Mouse (Mus musculus) heart, postnatal 10 days (tissue): Measurements from ENCODE around the gene Lgi2. TPM values are rescaled to one million over a fixed set of nuclear protein-coding genes. Genes with fewer than 3 reads are reported as not detected.
A peak's percentile ranks its signal among the peaks of the same experiment; 100 is the strongest.

ENCODE experiments used
- DNase-seq, 2 experiments: peaks; one replicate each; pipeline ENCODE4 v3.0.0; 2021
- intact Hi-C: fragments of 180-260 bp; cut with DNase I; formaldehyde crosslinking; loops from one replicate; pipeline ENCODE4 v1.15.1; 2025
- total RNA-seq, 2 experiments: library from RNA; stranded (reverse); gene quantifications; 2 replicates each; pipeline ENCODE4 v1.2.3; 2021

Lgi2 gene
- total RNA-seq, 2 experiments from 2014 or later, result 1.3 to 1.4 TPM

DNA sequence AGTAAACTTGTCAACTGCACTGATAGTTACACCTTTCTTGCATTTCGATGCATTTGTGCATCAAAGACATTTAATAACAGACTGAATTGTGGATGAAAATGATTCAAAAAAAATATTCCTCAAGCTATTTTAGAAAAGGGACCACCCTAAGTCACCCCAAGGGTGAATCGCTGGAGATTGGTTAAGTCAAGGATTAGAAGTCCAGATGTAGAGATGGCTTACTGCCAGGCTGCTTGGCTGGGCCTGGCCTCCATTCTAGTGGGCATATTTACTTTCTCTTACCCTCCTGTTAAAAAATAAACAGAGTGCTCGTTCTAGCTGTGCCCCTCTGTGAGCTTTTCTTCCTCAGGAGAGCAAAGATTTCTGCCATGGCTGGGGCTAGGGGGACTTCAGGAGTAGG, 26.1 kb downstream of the Lgi2 start:
- DNase-seq, result no peak
- intact Hi-C loops, result no loop called here

DNA sequence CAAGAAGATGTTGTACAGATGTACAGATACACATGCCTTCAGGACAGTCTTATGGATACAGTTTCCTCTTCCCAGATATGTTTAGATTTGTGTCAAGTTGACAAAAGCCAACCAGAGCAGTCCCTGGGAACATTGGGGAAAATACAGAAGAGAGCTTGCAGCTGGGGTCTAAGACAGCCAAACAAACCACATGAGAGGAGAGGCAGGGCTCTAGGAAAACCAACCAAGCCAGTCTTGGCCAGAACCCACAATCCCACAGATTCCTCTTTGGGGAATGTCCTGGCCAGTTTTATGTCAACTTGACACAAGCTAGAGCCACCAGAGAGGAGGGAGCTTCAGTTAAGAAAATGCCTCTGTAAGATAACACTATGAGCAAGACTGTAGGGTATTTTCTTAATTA, 26.8 kb downstream of the Lgi2 start:
- peak; percentile 47 to 49 for DNase-seq
- intact Hi-C loops, result no loop called here

DNA sequence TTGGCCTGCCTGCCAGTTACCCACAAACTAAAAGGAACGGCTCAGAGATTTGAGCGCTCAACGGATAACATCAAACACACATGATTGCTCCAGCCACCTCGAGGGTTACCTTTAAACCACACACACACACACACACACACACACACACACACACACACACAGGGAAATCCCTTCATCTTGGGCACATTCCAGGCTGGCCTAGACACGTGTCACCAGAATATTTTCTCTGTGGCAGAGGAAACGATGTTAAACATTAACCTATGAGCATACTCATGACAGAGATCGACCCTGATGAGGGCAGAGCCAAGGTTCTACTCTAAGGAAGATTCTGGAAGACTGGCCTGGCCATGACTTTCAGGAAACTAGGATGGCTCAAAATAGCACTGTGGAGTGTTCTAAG, 29.2 kb downstream of the Lgi2 start:
- no peak for DNase-seq

DNA sequence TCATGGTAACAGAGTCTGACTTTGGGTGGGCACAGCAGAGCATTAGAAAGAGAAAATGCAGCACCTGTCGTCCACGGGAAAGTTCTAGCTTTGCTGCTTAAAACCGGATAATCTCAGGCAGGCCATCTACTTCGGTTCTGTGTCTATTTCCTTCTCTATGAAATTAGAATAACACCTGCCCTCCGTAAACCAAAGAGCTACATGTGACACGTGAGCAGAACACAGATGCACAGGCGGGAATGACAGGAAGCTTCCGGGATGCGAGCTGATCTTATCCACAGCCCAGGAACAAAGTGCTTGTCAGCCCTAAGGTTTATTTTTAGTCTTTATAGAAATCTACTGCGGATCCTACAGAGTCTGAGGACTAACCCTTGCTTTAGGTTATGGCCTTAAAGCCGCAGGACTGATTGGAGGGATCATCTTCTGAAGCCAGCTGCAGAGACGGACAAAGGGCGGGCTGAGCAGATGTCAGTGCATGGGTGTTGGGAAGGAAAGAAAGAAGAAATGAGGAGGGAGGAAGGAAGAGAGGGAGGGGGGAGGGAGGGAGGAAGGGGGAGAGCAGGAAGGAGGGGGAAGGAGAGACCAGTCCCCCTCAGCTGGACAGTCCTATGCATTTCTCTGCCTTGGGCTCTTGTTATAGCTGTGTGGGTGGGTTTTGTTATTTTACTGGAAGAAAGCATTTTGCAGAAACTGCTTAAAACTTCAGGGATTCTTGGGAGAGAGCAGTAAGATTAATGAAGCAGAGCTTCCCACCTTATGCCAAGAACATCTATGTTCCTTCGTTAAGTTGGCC, 31.3 kb downstream of the Lgi2 start:
- intact Hi-C loops, result loop anchor here (5.0 kb wide), 1 partner anchor 97 kb away; no protein-coding TSS in a partner anchor
- DNase-seq, result no peak

More for the DNA sequence above, 29.2 kb downstream of the Lgi2 start:
- intact Hi-C loops, result no loop called here

GRCm38 (mm10) chr5:52533705-52534104, 32.6 kb downstream of the Lgi2 start:
- intact Hi-C loops, result loop anchor here (5.0 kb wide), 1 partner anchor 99 kb away; no protein-coding TSS in a partner anchor
- DNase-seq, result peak in 1 of 2 experiments; percentile 14

- DNase-seq, result no peak
- intact Hi-C loops, result loop anchor here (5.0 kb wide), 1 partner anchor 411 kb away; no protein-coding TSS in a partner anchor
Measured at GRCm38 (mm10) chr5:52528545-52528944, 37.7 kb downstream of the Lgi2 start.

DNA sequence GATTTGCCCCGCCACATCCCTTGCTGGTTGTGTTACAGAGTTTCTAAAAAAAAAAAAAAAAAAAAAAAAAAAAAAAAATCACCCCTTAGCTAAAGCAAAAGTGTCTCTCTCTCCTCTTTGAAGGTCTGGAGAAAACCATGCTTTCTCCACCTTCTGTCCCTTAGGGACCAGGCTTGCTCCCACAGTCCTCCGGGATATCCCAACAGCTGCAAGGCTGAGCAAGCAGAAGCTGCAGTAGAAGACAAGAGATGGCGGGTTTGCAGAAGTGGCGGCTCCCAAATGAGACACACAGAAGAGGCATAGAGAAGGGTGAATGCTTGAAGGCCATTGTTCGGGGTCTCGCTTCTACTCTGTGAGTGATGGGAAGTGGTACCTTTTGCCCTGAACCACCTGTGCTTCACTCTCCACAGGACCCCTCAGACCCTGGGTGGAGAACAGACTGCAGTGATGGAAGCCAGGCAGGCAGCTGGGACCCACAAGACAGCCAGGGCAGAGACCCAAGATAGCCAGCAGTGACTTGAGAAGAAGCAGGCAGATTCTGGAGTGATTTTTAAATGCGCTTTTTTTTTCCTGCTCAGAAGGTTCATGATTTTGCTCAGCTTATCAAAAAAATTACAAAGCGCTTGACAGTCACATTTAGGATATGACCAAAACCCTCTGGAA, 39.8 kb downstream of the Lgi2 start:
- DNase-seq, result peak; percentile 29 to 32
- intact Hi-C loops, result loop anchor here (5.0 kb wide), 1 partner anchor 409 kb away; no protein-coding TSS in a partner anchor

- peak; percentile 77 to 78 for DNase-seq
- intact Hi-C loops, result loop anchor here (2.0 kb wide), 1 partner anchor 253 kb away; no protein-coding TSS in a partner anchor
Measured at GRCm38 (mm10) chr5:52524207-52524606, 42.1 kb downstream of the Lgi2 start.

DNA sequence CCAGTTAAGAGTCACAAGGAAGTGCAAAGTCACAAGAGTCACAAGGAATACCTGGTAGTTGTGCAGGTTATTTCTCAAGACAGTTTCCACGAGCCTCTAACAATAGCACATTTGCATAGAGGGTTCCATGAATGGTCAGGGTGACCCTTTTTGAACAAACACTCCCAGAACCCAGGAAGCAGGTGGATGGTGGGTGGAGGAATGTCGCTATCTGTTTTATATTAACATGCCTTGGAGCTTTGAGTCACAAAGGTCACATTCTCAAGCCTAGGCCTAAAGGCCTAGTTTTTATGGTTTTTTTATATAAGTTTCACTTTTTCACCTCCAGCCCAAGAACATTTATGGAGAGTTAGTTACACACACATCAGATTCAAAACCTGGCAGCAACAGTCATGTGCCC, 46.3 kb downstream of the Lgi2 start:
- intact Hi-C loops, result loop anchor here (5.0 kb wide), 1 partner anchor 398 kb away; no protein-coding TSS in a partner anchor
- DNase-seq, result no peak

- intact Hi-C loops, result loop anchor here (5.0 kb wide), 1 partner anchor 394 kb away; no protein-coding TSS in a partner anchor
- DNase-seq, result peak in 1 of 2 experiments; percentile 17
Measured at GRCm38 (mm10) chr5:52516072-52516476, 50.2 kb downstream of the Lgi2 start.

GRCm38 (mm10) chr5:52515246-52516021, 50.8 kb downstream of the Lgi2 start:
- intact Hi-C loops, result loop anchor here (2.0 to 5.0 kb wide), 2 partner anchors 305 to 393 kb away; no protein-coding TSS in a partner anchor
- DNase-seq, result peak; percentile 63 to 82

- intact Hi-C loops, result no loop called here
- DNase-seq, result peak in 1 of 2 experiments; percentile 14
Measured at GRCm38 (mm10) chr5:52511089-52511488, 55.2 kb downstream of the Lgi2 start.

- intact Hi-C loops, result no loop called here
- DNase-seq, result peak; percentile 29 to 66
Measured at GRCm38 (mm10) chr5:52509416-52509815, 56.8 kb downstream of the Lgi2 start.

DNA sequence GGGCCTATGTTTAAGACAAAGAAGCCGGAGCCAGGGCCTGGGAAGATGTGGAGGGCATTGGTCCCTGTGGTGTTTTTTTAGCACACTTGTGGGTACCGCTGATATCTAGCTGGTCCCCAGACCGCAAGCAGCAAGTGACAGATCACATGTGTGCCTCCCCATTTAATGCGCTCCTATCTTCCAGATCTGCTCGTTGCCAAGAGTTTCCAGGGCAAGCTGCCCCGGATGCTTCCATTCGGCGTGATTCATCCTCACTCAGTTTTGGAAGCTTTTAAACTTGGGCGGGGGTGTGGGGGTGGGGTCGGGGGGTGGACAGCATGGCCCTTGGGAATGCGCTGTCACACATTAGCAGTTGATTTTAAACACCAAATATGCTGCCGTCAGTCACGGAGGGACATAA, 61.6 kb downstream of the Lgi2 start:
- DNase-seq, result no peak
- intact Hi-C loops, result no loop called here

DNA sequence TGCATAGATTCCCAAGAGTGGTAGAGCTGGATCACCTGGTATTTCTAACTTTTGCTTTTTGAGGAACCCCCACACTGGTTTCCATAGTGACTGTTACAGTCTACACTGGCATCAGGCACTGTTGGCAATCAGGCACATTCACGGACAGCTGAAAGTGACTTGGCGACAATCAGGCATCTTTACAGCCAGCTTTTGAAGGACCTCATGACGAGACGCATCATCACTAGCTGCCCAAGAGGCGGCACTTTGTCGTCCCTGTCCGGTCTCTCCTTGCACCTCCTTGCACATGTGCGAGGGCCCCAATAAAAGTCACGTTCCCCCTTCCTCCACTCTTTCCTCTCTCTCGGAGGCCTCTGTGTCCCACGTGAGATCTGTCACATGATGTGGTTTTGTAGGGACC, 62.1 kb downstream of the Lgi2 start:
- DNase-seq, result no peak
- intact Hi-C loops, result no loop called here

DNA sequence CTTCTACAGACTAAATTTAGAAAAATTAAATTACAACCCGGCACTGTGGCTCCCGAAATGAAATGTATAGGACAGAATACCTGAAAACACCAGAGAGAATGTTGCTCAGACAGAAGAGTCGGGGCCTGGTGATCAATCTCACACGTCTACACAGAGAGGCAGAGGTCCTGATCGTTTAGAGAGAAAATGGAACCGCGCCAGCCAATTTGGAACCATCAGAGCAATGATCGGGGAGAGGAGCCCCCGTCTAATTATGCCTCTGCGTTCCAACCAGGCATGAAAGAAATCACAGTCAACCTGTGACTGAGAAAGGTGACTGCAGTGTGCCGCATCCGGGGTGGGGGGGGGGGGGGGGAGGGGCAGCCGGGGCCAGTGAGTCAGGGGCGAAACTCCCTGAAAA, 70.6 kb downstream of the Lgi2 start:
- intact Hi-C loops, result no loop called here
- DNase-seq, result no peak

GRCm38 (mm10) chr5:52491496-52491895, 74.8 kb downstream of the Lgi2 start:
- intact Hi-C loops, result no loop called here
- DNase-seq, result no peak

DNA sequence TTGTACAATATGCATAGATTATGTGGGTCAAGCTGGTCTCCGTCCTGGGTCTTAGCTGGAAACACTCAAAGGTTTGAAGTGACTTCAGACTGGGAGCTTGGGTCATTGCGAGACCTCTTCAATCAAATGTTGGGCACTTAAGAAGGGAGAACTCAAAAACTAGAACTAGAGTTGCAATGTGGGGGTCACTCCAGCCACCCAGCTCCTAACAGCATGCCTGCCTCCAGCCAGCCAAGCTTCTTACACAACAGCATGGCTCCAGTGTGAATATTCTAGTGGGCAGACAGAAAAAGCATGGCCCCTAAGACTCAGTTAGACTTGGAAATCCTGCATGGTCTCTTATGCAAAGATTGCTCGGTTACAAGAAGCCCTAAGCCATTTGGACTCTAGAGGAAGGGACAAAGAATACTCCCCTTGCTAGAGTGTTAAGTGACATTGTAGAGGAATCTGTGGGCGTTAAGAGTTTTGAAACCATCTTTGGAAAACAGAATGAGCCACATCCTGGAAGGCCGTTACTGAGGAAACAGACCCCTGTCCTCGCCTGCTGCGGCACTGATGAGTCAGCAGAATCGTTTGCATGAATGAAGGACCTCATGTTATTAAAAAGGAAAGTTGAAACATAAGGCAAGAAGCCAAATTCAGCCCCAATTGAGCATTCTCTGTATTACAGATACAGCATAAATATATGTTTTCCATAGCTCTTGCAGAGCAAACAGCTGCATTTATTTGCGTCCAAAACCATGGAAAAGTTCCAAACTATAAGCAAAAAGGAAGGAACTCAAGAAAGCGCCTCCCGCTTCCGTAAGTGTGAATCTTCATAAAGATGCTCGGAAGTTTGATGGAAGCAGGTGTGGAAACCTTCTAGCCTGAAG, 78.5 kb downstream of the Lgi2 start:
- no peak for DNase-seq
- intact Hi-C loops, result no loop called here
